Comparison of ENCODE assay signal across 8 mouse cellular contexts in genomic region chr3:22076561-22076935, GRCm38 (mm10). TPM values are rescaled to one million over a fixed set of nuclear protein-coding genes. Genes with fewer than 3 reads are reported as not detected.
DNase-seq lines count a peak whose midpoint lies in the region; ATAC-seq and TF ChIP-seq lines count a peak whose summit lies in the region.

Gene Tbl1xr1, plus strand, starts transcription at chr3:22076652.

- H3K27ac ChIP-seq in ES-E14 (ENCODE audit: insufficient read depth, low read depth, low read length, poor library complexity, severe bottlenecking): peak within 1 kb of the TSS; percentile 100
- H3K27ac ChIP-seq in lung, embryonic 16.5 days (ENCODE audit: low read length): peak within 1 kb of the TSS; percentile 94

- peak within 1 kb of the TSS; percentile 68 for H3K4me2 ChIP-seq in lung, embryonic 16.5 days (ENCODE audit: low read depth, low read length)

- DNase-seq in ES-E14 (ENCODE audit: low read depth, low spot score): no peak
- DNase-seq in cerebellum, adult 18-20 months: peak; percentile 94 to 98
- DNase-seq in forelimb bud, embryonic 11.5 days (ENCODE audit: low read depth, low spot score): peak; percentile 92
- peak; percentile 96 for DNase-seq in heart, postnatal 4 days
- DNase-seq in layer of hippocampus, adult 8-10 months (ENCODE audit: low spot score in 2 of 2): peak; percentile 91 to 95
- peak; percentile 91 for DNase-seq in ovary, postnatal 14 days (ENCODE audit: low spot score)
- DNase-seq in thymus, postnatal 14 days: peak; percentile 97

- H3K9me3 ChIP-seq in ES-E14 (ENCODE audit: control insufficient read depth, insufficient read depth, low read depth, low read length): no peaks in the 10 kb centered on the region
- H3K9me3 ChIP-seq in lung, embryonic 16.5 days (ENCODE audit: control insufficient read depth, low read length): no peaks in the 10 kb centered on the region

- peaks cover 8 to 17% of the 10 kb centered on the region in 2 experiments for H3K4me1 ChIP-seq in ES-E14 (ENCODE audit: control insufficient read depth in 2 of 2, insufficient read depth in 2 of 2, low read length in 2 of 2, poor library complexity in 1 of 2)
- peaks cover 18% of the 10 kb centered on the region for H3K4me1 ChIP-seq in lung, embryonic 16.5 days (replicated peaks; ENCODE audit: control insufficient read depth, insufficient read depth, low read length)

- ATAC-seq in lung, embryonic 16.5 days (ENCODE audit: low read depth): peak; percentile 90

- H3K27me3 ChIP-seq in lung, embryonic 16.5 days (ENCODE audit: control insufficient read depth, insufficient read depth, low read depth, low read length): no peaks in the 10 kb centered on the region

- H3K36me3 ChIP-seq in ES-E14 (ENCODE audit: control insufficient read depth, insufficient read depth, low read length, poor library complexity, severe bottlenecking): peaks cover 7% of the 10 kb centered on the region; the same call in 1 of the 2 replicates
- H3K36me3 ChIP-seq in lung, embryonic 16.5 days (ENCODE audit: control insufficient read depth, insufficient read depth, low read length): no peaks in the 10 kb centered on the region

- WGBS in lung, embryonic 16.5 days: 0% methylated on average over 28 of the region's 46 CpGs

- in situ Hi-C loops in ES-E14 (cut with MboI; ENCODE audit: low sequenced_read_pairs in 2 of 2, unreplicated experiment in 2 of 2): loop anchor here (5.0 to 10.0 kb wide), 2 partner anchors 139 to 142 kb away; no protein-coding TSS in a partner anchor

- H3K9ac ChIP-seq in ES-E14 (ENCODE audit: insufficient read depth, low read depth, low read length, poor library complexity, severe bottlenecking): peak within 1 kb of the TSS; percentile 97
- peak within 1 kb of the TSS; percentile 95 for H3K9ac ChIP-seq in lung, embryonic 16.5 days (ENCODE audit: low read length)

- H3K4me3 ChIP-seq in ES-E14 (ENCODE audit: insufficient read depth in 1 of 2, low read depth in 1 of 2, low read length in 2 of 2, poor library complexity in 1 of 2, severe bottlenecking in 1 of 2): peak within 1 kb of the TSS; percentile 91 to 98
- peak within 1 kb of the TSS; percentile 75 for H3K4me3 ChIP-seq in lung, embryonic 16.5 days (ENCODE audit: low read length)

TF ChIP-seq in ES-E14, 5 proteins besides CTCF, POLR2A, EP300 and RAD21:
- TF ChIP-seq ZNF384 (IDR thresholded peaks at IDR 0.05; ENCODE audit: low read depth, low read length) (no peak), MAFK (IDR thresholded peaks at IDR 0.05; ENCODE audit: insufficient read depth, low read depth, low read length) (no peak), CHD2 (IDR thresholded peaks at IDR 0.05; ENCODE audit: low read depth, low read length) (no peak), HCFC1 (IDR thresholded peaks at IDR 0.05; ENCODE audit: borderline replicate concordance, insufficient read depth, low read length) (no peak), ZC3H11A (IDR thresholded peaks at IDR 0.05; ENCODE audit: borderline replicate concordance, low read depth, low read length) (no peak)

RNA-seq across cellular contexts. Expression of gene Tbl1xr1, which starts in this region (rescaled TPM):
- 64.6 and 71.0 TPM in 2 replicates for total RNA-seq in ES-E14 (2012; rRNA removed)
- total RNA-seq in heart, postnatal 4 days (2021): 10 to 100 TPM; 57.5 to 58.8 TPM
- total RNA-seq in layer of hippocampus, adult 8-10 months (2022): 100 to 1,000 TPM; 130 to 150 (median 140) TPM
- 22.3 and 26.2 TPM in 2 replicates for polyA plus RNA-seq in lung, embryonic 16.5 days (2015; fragmentation: Nextera tagmentation; extraction: Ambion mirVana)
